Mouse (Mus musculus) skeletal muscle tissue, adult 2 months (tissue): Measurements from ENCODE around the gene Endod1.

Source experiments
- DNase-seq: peaks from one replicate; pipeline ENCODE4 v3.0.0-alpha.2; 2012; ENCODE audit warnings: low read depth, low spot score

Endod1 gene

DNA sequence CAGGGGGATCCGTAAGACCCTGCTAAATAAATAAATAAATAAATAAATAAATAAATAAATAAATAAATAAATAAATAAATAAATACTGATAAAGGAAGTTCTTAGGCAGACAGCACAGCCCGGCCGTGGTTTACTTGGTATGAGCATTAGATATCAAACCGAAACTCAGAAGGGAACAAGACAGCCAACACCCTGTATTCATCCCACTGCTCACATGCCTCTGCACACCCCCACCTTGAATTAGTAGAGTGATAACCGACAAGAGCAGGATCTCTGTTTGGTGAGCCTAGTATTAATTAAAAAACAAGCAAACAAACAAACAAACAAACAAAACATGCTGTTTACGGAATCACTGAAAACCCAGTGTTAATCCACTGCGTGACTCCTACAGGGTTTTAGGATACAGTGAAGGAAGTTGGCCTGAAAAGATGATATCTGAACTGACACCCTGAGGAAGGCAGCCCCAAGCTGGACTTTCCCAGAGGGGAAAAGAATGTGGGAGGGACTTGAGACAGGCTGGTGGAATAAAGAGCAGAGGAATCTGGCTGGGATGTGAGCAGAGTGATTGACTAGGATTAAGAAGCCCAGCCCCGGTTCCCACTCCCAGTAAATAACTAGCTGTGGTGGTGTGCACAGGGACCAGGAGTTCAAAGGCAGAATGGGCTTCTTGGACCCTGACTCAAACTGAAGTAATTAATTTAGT lies at the start of gene Endod1:
Endod1 (minus strand) TSS at position 155 of the 703 bp plus-strand sequence.
- peak; percentile 21 for DNase-seq

DNA sequence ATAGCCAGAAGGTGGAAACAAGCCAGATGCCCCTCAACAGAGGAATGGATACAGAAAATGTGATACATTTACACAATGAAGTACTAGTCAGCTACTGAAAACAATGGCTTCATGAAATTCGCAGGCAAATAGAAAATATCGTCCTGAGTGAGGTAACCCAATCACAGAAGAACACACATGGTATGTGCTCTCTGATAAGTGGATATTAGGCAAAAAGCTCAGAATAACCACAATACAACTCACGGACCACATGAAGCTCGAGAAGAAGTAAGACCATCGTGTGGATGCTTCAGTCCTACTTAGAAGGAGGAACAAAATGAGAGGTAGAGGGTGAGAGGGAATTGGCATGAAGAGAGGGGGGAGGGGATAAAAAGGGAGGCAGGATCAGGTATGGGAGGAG lies 27.8 kb upstream of the Endod1 start:
- DNase-seq = no peak

DNA sequence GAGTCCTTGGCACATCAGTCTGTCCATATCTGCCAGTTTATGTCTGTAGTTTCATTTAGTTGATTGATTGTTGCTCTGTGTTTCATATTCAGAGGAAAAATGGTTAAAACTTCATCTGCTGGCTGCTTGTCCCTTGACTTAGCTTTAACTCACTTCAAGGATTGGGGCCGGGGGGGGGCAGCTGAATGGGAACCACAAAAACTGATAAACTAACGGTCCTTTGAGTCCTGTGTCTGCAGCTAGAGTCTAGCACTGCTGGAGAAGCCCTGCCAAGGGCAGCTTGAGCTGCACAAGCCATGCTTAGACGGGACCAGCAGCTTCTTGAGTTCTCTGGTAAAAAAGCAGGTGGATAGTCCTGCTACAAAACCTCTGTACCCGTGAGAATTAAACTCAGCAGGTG lies 26.7 kb upstream of the Endod1 start:
- no peak for DNase-seq

DNA sequence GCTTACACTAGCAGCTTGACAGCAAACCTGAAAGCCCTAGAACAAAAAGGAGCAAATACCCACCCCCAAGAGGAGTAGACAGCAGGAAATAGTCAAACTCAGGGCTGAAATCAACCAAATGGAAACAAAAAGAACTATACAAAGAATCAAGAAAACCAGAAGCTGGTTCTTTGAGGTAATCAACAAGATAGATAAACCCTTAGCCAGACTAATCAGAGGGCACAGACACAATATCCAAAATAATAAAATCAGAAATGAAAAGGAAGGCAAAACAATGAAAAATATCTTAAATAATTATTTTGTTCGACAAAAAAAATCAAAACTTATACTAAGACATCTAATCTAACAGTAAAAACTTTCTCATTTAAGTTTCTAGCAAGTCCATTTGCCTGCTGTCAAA lies 24.7 kb upstream of the Endod1 start:
- no peak for DNase-seq

DNA sequence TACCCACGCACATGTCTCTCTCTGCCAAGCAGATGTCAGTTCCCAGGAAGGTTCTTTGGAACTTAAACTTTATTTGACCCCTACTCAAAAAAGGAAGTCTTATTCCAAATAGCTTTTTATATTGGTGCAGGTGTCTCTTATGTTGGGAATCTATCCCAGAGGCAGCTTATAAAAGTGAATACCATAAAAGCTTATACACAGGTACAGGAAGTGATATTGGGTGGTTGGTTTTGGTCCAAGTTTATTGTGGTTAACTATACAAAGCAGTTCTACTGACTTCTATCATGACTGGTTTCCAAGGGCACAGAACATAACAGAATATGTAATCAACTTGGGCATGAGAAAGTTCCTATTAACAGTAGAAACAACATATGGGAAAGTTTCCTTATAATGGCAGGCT lies 20.8 kb upstream of the Endod1 start:
- no peak for DNase-seq

DNA sequence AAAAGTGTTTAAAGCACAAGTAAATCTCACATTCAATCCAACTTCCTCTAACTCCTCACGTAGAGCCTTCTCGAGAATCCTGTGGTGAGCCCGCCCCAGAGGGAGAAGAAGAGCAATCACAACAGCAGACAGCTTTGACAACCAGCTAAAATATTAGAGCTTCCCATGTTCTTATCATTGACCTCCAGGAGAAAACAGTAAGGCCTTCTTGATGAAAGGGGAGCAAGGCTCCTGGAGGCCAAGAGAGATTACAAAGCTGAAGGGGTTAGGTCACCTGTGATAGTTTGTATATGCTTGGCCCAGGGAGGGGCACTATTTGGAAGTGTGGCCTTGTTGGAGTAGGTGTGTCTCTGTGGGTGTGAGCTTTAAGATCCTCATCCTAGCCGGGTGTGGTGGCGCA lies 19.1 kb upstream of the Endod1 start:
- no peak for DNase-seq

DNA sequence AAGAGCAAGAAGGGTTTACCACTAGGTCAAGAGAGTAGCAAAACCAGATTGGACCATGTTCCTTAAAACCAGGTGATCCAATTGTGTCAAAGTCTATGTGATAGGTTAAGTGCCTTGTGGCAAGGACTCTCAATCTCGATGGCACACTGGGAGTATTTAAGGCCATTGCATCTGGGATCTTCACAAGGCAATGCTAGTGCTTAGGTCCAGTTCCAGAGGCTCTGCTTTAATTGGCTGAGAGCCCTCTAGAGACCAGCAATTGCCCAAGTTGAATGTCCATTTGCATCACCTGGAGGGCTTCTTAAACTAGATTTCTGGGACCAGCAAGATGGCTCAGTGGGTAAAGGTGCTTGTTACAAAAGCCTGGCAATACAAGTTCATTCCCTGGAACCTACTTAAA lies 17.6 kb upstream of the Endod1 start:
- no peak for DNase-seq

DNA sequence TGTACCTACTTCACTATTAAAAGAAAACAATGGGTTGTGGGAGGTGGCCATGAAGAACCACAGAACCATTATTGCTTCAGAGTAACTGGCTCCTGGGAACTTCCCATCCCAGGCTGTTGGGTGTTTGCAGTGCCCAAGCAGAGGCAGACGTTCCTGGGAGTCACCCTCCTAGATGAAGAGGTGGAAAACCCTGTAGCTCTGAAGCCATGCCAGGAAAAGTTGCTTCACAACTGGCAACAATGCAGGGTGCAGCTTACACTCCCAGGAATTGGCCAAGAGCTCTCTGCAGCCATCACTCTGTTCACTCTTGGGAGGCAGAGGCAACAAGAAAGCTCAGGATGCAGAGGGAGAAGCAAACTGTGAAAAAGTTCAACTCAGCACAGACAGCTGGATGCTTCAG lies 16.8 kb upstream of the Endod1 start:
- no peak for DNase-seq

DNA sequence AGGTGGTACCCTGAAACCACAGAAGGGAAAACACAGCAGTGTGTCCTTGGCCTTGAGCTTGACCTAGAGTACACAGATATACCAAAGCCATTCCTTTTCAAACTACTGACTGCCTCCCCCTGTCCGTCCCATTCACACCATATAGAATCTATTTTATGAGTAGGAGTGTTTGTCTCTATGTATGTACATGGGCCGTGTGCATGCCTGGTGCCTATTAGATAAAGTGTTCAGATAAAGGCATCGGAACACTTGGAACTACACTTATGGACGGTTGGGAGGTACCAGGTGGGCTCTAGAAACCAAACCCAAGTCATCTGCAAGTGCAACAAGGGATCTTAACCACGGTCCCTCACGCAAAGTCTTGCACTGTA lies 16.1 kb upstream of the Endod1 start:
- no peak for DNase-seq

DNA sequence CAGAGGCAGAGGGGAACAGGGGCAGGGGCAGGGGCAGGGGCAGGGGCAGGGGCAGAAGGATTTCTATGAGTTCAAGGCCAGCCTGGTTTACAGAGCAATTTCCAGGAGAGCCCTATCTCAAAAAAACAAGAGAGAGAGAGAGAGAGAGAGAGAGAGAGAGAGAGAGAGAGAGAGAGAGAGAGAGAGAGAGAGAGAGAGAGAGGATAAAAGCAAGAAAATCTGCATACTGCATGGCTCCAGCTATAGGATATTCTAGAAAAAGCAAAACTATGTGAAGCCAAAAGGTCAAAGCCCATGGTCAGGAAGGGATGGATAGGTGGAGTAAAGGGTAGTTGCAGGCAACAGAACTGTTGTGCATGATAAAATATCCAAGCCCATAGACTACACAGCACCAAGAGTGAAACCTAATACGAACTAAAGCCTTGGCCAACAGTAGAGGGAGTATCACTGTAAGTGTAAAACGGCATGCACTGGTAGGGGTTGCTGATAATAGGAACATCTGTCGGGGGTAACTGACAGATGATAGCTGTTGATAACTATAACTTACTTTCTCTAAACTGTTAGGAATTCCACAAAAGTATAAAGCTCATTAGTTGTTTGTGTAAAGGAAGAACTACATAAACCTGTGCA lies 15.6 kb upstream of the Endod1 start:
- no peak for DNase-seq

DNA sequence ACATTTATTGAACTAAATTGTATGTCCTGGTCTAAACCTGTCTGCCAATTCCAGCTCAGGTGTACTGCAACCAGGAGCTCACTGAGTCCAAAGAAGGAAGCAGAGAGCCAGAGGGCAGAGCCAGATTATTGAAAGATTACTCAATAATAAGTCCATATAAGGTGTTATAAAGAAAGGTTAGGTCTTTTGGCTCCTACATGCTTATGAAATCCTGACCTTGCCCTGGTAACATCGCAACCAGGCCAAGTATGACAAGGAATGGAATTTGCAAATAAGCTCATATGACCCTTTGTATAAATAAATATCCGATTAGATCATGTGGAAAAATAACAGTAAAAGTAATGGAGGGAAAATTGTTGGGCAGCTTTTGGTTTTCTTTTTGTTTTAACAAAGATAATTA lies 14.8 kb upstream of the Endod1 start:
- DNase-seq = no peak

DNA sequence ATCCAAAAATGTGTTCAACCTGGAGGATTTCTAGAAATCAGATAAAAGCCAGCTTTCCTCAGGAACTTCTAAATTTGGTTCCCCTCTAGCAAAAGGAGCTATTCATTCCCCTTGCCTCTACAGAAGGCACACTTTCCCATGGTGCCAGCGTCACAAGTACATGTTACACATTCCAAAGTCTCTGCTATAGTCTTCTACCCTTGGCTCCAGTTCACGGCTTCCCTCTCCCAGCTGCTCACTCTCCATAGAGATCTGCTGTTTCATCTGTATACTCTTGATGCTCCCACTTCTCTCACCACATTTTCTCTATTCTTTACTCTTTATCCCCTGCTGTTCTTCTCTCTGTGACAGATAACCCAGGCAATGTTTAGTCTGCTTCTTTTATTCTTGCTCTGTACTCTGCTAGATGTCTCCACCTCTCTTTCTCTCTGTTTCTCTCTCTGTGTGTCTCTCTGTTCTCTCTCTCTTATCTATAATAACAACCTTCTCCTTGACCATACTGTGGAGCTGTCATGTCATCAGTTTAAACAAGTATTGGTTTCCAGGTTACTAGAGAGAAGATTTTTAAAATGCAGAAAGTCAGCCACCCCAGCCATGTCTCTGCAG lies 13.8 kb upstream of the Endod1 start:
- DNase-seq = no peak

DNA sequence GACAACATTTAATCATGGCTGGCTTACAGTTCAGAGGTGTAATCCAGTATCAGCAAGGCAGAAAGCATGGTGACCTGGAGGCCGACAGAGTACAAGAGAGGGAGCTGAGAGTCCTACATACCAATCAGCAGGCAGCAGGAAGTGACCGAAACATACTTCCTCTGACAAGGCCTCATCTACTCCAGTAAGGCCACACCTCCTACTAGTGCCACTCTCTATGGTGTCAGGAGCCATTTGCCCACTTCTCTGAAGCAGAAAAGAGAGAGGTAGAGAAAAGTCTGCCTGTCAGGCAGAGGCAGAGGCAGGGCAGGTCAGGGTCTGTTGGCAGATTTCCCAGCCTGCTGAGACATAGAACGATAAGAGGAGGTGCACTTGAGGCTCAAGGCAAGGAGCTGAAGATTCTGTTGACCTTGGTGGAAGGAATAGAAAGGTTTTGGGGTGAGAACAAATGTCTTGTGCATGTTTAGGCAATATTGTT lies 10.6 kb upstream of the Endod1 start:
- no peak for DNase-seq

DNA sequence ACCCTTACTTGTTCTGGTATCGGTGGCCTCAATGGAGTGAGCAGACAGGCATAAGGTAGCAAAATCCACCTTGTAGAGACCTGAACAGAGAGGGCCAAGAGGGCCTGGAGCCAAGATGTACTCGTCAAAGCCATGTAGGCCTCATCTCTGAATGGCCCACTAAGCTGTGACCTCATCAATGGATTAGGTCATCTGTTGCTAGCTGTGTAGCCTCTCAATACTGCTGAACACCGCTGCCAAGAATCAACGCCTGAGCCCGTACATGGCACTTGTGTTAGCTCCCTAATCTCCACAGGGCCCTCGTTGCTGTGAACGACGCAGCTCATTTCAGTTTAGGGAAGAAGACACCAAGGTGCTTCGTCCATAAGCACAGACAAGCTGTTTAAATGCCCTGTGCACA lies 10.0 kb upstream of the Endod1 start:
- no peak for DNase-seq

DNA sequence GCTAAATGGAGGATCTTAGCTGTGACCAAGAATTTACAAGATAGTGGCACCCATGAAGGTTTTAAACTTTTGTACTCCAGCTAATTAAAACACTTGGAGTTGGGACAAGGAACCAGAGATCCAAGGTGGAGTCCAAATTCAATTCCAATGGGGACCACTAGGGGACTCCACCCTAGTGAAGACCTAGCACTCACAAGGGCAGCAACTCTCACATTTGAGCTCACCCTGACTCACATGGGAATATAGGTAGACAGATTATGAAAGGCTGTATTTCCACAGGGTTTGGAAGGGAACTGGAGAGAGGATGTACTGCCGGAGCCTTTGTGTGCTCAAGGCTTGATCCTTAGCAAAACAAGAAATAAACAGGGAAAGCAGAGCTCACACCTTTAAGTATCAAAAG lies 9.0 kb upstream of the Endod1 start:
- no peak for DNase-seq

DNA sequence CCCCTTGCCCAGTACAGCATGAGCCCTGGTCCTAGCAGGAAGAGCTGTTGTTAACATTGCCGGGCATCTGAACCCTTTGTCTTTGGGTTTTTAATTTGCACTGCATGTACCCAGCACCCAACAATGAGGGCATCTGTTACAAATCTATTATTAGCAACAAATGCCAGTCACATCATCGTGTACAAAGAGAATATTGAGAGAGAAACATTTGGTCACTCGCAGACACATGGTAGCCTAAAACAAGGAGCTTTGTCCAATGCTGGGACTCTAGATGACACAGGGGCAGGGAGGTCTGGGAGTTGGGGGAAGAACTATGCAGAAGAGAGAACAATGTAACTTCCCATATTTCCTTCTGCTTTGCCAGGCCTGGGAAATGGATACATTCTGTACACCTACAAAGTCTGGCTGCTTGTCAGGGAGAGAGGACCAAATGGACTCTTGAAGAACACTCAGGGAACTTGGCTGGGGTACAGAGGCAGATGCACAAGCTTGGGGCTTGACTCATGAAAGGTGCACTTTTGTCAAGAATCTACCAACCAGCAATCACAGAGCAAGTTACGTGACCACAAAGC lies 7.8 kb upstream of the Endod1 start:
- DNase-seq = no peak

DNA sequence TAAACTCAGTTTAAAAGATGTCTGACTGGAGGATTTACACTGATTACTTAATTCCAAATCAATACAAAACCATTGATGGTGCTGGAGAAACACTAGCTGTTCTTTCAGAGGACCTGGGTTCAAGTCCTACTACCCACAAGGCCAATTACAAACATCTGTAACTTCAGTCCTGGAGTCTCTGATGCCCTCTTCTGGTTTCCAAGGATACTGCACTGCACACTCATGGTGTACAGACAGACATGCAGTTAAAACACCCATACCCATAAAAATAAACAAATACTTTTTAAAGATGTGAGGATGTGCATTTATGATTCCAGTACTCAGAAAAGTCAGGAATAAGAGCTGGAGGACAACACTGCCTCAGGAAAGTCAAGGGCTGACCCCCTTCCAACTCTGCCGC lies 6.7 kb upstream of the Endod1 start:
- no peak for DNase-seq

DNA sequence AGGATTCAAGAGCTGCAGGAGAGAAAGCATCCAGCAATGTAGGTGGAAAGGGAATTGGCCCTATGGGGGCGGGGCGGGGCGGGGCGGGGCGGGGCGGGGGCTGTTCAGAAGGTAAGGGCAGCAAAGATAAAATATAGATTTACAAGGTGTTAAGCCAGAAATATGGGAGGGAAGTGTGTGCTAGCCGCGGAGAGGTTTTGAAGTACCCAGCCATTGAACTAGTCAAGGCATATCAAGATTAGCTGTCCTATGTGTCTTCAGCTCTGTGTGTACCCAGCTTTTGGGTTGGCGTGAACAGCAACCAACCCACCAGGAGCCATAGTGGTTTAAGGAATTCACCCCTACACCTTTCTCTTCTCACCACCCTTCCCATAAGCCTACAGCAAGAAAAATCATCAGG lies 5.5 kb upstream of the Endod1 start:
- no peak for DNase-seq

DNA sequence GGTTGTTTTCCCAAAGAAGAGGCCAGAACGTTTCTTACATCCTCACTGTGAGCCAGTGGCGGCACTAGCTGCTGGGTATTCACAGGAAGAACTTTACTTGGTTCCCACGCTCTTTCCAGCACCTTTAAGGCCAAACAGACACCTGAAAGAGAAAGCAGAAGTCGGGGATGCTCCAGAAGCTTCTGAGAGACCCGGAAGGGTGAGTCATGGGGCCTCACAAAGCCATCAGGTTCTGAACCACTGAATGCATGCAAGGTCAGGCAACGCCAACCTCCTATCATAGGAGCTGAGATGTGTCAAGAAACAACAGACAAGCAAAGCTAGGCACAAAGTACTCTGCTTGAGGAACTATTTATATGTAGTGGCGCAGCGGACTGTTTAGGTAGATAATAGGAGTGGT lies 4.4 kb upstream of the Endod1 start:
- no peak for DNase-seq

DNA sequence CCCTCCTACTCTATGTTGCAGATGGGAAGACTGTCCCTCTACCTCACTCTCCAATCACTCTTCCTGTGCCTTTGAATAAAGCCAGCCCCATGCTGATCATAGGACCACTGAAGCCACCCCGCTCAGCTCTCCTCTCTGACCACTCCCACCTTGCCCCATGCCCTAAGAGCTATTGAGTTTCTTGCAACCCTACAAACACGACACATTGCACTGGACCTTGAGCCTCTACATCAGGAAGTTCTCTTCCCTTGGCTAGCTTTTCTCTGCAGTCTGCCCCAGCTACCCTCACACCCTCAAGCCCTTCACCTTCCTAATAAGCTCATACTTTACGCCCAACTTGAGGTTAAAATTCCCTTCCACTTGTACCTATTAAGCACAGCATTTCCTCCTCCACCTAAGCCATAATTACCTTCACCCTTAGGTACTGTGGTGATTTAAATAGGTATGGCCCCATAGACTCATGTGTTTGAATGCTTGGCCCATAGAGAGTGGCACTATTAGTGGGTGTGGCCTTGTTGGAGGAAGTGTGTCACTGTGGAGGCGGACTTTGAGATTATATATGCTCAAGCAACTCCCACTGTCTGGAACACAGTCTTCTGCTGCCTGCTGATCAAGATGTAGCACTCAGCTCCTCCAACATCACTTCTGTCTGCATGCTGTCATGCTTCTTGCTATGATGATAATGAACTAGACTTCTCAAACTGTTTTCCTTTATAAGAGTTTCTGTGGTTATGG lies 2.0 kb upstream of the Endod1 start:
- DNase-seq = no peak

DNA sequence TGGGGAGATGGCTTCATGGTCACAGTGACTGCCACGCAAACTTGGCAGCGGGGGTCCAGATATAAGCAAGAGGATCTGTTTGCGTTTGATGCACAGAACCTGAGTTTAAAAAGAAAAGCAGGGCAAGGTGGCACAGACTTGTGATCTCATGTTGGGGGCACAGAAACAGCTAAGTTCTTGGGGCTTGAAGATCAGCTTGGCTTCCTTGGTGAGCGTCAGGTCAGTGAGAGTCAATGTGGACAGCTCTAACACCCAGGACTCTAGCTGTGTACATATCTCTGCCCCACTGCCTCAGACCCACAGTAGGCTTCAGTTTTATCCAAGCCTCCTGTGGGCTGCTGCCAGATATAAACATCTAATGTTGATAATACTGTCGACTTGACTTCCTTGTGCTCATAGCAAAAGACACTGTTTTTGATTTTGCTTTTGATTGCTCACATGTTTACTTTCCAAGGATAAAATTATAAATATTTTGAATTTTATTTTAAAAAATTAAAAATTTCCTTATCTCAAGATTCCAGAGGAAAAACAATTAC lies 1.0 kb upstream of the Endod1 start:
- DNase-seq = no peak
